Mouse (Mus musculus) brain, embryonic 14.5 days (tissue): ENCODE measurements around the gene Helz2. TPM values are rescaled to one million over a fixed set of nuclear protein-coding genes. Genes with fewer than 3 reads are reported as not detected.

ENCODE experiments used
- DNase-seq: peaks from one replicate; pipeline ENCODE4 v3.0.0-alpha.2; 2011; ENCODE audit warnings: low read depth
- CTCF ChIP-seq: fragments of 200-500 bp; IDR thresholded peaks from 2 replicates; pipeline ENCODE4 v1.5.1; 2012; ENCODE audit warnings: inconsistent platforms, mild to moderate bottlenecking, moderate library complexity, borderline replicate concordance; ENCODE audit not compliant: insufficient read depth, insufficient read length; ENCODE audit errors: extremely low read depth
- POLR2A ChIP-seq: fragments of 200-500 bp; IDR thresholded peaks from 2 replicates; pipeline ENCODE4 v1.6.1; 2012; ENCODE audit warnings: mild to moderate bottlenecking, inconsistent platforms, borderline replicate concordance; ENCODE audit not compliant: poor library complexity, insufficient read depth, insufficient read length, severe bottlenecking; ENCODE audit errors: extremely low read depth
- polyA plus RNA-seq: library from polyadenylated mRNA; depleted of rRNA; stranded (reverse); fragments of >200 nt; gene quantifications from 2 replicates; pipeline ENCODE4 v1.2.3, GENCODE M21; 2012; rRNA removed

Gene Helz2
- 1.7 and 1.8 TPM in 2 replicates for polyA plus RNA-seq

DNA sequence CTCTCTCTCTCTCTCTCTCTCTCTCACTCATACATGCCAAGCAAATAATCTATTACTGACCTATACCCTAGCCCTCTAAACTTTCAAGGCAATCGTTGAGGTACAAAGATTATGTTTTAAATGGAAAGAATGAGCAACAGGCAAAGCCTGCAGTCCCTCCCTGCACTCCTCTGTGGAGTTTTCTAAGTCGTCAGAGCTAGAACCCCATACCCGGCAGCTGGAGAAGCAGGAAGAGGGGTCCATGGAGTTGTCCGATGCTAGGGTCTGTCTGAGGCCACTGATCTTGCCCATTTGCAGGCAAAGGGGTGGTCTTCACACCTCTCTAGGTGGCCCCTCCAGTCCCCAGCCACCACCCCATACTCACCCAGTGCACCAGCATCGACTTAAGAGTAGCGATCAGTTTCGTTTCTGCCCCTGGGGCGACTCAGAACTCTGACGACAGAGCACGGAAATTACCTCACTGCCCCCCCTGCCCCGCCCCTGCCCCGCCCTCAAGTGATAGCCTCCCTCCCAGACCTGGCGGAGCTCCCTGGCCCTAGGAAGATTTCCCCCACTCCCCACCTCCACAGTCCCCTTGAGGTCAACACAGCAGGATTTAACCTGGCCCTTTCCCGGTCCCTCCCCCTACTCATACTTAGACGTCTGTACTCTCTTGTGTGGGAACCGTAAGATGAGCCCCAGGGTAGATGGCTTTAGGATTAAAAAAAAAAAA lies at the start of gene Helz2:
Helz2 (minus strand) TSS at position 426 of the 712 bp plus-strand sequence.
- TF ChIP-seq CTCF (no peak), POLR2A (no peak)
- no peak for DNase-seq

DNA sequence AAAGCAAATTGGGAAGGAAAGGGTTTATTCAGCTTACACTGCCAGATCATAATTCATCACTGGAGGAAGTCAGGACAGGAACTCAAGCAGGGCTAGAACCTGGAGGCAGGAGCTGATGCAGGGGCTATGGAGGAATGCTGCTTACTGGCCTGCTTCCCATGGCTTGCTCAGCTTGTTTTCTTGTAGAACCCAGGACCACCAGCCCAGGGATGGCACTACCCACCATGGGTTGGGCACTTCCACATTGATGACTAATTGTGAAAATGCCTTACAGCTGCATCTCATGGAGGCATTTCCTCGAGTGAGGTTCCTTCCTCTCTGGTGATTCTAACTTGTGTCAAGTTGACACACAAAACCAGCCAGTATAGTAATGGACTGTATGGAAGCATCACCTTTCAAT lies 49.1 kb upstream of the Helz2 start:
- DNase-seq, result no peak
- TF ChIP-seq CTCF (no peak), POLR2A (no peak)

DNA sequence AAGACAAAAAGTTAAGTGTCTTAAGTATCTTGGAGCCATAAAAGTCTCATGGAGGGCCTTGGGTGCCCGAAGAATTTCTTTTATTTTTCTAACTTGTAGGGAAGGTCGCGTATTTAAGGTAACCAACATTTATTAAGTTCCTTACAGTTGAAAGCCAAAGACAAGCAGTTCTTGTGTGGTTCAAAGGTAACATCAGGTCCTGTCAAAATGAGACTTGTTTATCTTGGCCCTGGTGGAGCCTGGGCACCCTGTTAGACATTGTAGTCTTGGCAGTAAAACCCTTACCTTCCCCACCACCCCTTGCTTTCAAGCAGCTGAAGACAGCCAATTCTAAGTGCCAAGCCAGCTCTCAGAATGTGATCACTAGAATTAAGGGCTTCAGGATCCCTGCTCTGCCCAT lies 46.9 kb upstream of the Helz2 start:
- TF ChIP-seq POLR2A, result no peak
- no peak for TF ChIP-seq CTCF
- no peak for DNase-seq

DNA sequence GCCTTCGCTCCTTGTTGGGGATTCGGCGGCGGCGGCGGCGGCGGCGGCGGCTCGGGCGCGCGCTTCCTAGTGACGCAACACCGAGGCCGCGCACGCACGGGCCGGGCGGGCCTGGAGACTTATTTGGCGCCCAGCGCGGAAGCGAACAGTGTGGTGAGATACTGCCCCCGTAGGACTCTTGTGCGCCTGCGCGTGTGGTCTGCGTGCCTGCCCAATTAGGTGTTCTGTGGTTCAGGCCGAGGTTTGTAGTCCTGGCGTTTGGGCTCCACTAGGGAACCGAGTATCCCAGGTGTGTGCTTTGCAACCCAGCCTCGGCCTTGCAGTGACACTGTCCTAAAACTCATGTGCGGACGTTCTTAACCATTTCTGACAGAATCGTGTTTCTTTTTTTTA lies 46.1 kb upstream of the Helz2 start, which contains the start of gene Gmeb2:
Gmeb2 (minus strand) TSS at position 78 of the 393 bp plus-strand sequence.
- peak; percentile 48; the same call in 1 of the 2 replicates for TF ChIP-seq CTCF
- DNase-seq, result peak; percentile 98

DNA sequence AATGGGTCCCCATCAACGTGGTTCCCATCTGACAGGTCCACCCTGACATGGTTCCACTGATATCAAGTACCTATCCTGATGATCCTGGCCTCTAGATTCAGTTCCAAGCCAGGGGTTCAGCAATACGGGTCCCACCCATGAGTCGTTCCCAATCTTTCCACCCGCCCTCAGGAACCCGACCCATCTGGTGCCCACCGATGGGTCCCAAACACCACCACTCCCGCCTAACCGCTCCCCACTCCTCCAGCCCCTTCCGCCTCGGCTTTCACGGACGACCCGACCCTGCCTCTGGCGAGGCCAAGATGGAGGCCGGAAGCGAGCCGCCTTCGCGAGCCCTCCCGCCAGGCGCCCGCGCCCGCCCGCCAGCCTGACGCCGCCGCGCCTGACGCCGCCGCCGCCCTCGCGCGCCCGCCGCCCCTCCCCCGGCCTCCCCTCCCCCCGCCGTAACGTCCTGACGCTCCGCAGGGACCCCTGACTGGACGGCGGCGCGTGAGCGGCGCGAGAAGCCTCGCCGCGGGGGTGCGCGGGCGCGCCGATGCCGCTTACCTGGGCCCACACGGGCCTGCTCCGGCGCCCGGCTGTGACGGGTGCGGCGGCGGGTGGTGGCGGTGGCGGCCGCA lies 45.6 kb upstream of the Helz2 start:
- peak; percentile 87 for DNase-seq
- TF ChIP-seq CTCF (no peak), POLR2A (peak; percentile 82)

DNA sequence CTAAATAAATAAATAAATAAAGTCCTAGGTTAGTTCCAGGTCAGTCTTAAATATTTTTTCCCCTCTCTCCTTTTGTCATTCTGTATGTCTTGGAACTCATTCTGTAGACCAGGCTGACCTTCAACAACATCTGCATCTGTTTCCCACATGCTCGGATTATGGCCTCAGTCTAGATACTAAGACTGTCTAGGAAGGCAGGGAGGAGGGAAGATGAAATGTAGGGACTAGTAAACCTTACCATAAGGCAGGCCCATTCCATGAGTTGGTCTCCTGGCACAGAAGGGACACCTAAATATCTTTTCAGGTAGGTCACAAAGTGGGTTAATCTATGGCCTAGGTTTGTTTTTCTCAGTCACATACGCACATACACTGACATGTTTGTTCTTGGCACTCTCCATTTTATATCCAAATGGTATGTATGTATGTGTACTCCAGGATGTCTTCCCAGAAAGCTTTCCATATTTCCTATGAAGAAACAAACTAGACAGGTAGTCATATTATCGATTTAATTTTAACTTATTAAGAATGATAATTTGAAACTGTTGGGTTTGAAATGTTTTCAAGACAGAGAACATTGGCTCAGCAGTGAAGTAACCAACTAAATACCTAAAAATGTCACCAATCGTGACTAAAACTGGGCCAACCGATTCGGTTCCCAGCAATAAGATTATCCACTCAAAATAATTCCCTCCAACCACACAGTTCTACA lies 45.0 kb upstream of the Helz2 start:
- TF ChIP-seq CTCF (no peak), POLR2A (no peak)

DNA sequence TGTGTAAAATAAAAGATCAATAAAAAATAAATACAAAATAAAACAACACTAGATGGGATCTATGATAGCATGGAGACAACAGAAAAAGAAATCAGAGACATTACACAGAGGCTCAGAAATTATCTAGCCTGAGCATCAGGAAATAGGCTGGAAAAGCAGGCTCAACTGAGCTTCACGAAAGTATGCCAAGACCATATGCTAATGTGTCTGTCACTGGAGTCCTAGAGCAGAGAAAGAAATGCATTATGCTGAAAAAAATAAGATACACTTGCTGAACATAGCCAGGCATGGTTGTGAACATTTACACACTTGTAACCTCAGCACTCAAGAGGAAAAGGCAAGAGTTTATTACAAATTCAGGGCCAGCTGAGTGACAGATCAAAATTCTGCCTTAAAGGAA lies 38.1 kb upstream of the Helz2 start:
- TF ChIP-seq CTCF, result no peak
- TF ChIP-seq POLR2A, result no peak
- DNase-seq, result peak; percentile 38

More for the DNA sequence above, 45.0 kb upstream of the Helz2 start:
- no peak for DNase-seq

DNA sequence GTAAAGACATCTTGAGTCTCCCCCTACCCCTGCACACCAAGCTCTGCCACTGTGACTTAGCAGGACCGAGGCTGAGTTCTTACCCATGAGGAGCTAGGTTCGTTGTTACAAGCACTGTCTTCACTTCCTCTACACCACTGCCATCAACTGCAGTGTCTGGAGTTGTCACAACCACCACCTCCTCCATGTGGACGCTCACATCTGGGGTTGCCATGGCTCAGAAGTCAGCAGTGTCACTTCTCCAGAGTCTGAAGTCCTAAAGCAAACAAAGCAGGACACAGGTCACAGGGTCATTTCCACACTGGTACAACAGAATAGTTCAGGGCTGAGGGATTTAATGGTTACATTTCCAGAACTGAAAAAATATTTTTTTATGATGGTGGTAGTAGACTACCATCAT lies 36.0 kb upstream of the Helz2 start:
- no peak for TF ChIP-seq POLR2A
- no peak for TF ChIP-seq CTCF
- DNase-seq, result no peak

DNA sequence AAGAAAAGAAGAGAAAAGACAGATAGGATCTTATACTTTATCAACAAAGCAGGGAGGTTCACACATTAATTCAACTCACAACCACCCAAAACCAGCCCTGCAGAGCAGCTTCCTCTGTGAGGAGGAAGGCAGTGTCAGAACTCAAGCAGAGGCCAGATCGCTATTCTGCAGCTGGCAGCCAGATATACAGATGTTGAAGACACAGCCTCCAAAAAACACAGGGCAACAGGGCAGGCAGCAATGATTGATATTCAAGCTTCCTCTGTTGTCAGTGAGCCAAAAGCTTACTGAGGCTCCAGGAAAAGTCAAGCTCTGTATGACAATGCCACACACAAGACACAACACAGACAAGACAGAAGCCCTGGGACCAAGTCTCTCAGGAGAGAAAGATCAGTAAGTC lies 34.9 kb upstream of the Helz2 start:
- TF ChIP-seq CTCF (no peak), POLR2A (no peak)
- no peak for DNase-seq

DNA sequence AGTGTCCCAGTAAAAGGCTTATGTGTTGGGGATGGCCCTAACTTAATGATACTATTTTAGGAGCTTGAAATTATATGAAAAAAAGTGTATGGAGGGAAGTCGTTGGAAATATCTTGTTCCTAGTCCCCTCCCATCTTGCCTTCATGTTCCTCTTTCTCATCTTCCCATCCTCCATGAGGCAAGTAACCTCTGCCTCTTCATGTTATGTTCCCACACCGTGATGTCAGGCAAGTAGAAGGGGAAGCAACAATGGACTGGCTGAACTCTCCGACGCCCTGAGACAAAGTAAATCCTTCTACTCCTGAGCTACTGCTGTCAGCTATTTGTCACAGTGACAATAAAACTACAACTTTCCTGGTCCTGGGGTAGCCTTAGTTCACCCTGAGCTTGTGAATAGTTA lies 32.8 kb upstream of the Helz2 start:
- DNase-seq, result no peak
- TF ChIP-seq POLR2A, result no peak
- no peak for TF ChIP-seq CTCF

DNA sequence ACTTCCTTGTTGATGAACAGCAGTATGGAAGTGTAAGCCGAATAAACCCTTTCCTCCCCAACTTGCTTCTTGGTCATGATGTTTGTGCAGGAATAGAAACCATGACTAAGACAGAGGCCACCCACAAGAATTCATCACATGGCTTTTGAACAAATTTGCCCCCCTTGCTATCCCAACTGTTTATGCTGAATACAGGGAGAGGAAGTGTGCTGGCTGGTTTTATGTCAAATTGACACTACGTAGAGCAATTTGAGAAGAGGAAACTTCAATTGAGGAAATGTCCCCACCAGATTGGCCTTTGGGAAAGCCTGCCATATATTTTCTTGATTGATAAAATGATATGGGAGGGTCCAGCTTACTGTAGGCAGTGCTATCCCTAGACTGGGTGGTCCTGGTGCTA lies 32.0 kb upstream of the Helz2 start:
- DNase-seq, result no peak
- TF ChIP-seq POLR2A, result no peak
- no peak for TF ChIP-seq CTCF
